Mouse (Mus musculus) C2C12 (cell line): Measurements from ENCODE around the gene Kmt5c. TPM values are rescaled to one million over a fixed set of nuclear protein-coding genes. Genes with fewer than 3 reads are reported as not detected.

Source experiments
- H3K27me3 ChIP-seq: one replicate; pipeline ENCODE4 v1.6.1; 2011; ENCODE audit not compliant: control insufficient read depth, insufficient read depth, insufficient read length
- H3K36me3 ChIP-seq: one replicate; pipeline ENCODE4 v1.6.1; 2011; ENCODE audit not compliant: control insufficient read depth, insufficient read depth
- H3K4me3 ChIP-seq: one replicate; pipeline ENCODE4 v1.5.1; 2011; ENCODE audit warnings: mild to moderate bottlenecking, control low read depth; ENCODE audit not compliant: poor library complexity, insufficient read depth, severe bottlenecking
- H3K79me2 ChIP-seq: one replicate; pipeline ENCODE4 v1.6.1; 2011; ENCODE audit not compliant: control insufficient read depth, insufficient read depth
- H3K79me3 ChIP-seq: one replicate; pipeline ENCODE4 v1.6.1; 2011; ENCODE audit warnings: low read depth, control low read depth
- H3ac ChIP-seq: one replicate; pipeline ENCODE3; 2011; ENCODE audit warnings: low read depth; ENCODE audit not compliant: control insufficient read depth, insufficient read length
- CEBPB ChIP-seq: IDR thresholded peaks from one replicate; pipeline ENCODE4 v1.6.1; 2011; ENCODE audit warnings: low read depth, mild to moderate bottlenecking, control low read depth, moderate library complexity
- CTCF ChIP-seq: IDR thresholded peaks from one replicate; pipeline ENCODE4 v1.5.1; 2011; ENCODE audit not compliant: control insufficient read depth, insufficient read depth, insufficient read length
- FOSL1 ChIP-seq: IDR thresholded peaks from one replicate; pipeline ENCODE4 v1.8.0; 2011; ENCODE audit warnings: mild to moderate bottlenecking, low read length; ENCODE audit not compliant: poor library complexity, insufficient read depth, severe bottlenecking
- MAX ChIP-seq: IDR thresholded peaks from one replicate; pipeline ENCODE4 v1.6.1; 2011; ENCODE audit warnings: mild to moderate bottlenecking, control low read depth
- MYOD1 ChIP-seq: IDR thresholded peaks from one replicate; pipeline ENCODE4 v1.6.1; 2011; ENCODE audit warnings: low read depth; ENCODE audit not compliant: control insufficient read depth, insufficient read length
- MYOG ChIP-seq: IDR thresholded peaks from one replicate; pipeline ENCODE4 v1.6.1; 2011; ENCODE audit not compliant: control insufficient read depth, insufficient read length; ENCODE audit errors: extremely low read depth
- USF1 ChIP-seq: IDR thresholded peaks from one replicate; pipeline ENCODE4 v1.6.1; 2011; ENCODE audit warnings: low read depth, mild to moderate bottlenecking, control low read depth, moderate library complexity
- polyA plus RNA-seq: library from polyadenylated mRNA; unstranded; fragments of >200 nt; fragmentation: generic; extraction: Trizol; gene quantifications from one replicate; pipeline ENCODE4 v1.2.1, GENCODE M21; 2012; ENCODE audit warnings: missing spikeins

Kmt5c gene
- polyA plus RNA-seq, 1 experiment: 12.7 TPM

DNA sequence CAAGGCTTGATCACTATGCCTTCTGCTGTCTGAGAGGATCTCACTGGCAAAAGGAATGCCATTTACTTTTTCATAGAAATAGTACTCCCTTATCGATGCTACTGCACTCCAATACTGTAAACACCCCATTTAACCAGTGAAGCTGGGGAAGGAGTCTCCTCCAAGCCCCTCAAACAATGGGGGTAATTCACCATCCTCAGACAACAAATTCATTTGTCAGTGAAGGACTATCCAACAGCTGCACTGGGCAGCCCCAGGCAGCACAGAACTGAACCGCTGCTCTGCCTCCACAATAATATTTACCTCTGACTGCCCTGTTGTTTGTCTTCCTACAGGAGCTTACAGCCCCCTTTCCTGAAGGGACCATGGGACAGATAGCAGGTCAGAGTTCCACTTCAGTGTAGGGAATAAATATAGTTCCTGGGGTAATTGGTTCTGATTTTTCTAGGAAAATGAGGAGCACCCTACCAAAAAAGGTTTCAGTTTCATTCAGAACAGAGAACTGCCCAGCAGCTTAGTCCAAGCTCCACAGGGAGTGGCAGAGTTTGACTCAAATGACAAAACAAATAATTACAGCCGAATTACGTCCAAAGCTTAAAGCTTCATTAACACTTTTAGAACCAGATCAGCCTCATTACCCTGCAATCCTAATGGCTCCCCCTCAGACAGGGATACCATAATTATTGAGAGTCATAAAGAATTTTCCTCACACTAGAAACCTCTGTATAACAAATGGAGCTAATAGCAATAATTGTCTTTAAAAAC, 25.2 kb downstream of the Kmt5c start:
- H3K79me2 ChIP-seq: no peaks in the 10 kb centered on the region
- H3K4me3 ChIP-seq: no peak overlapping the region
- H3K27me3 ChIP-seq: peaks cover 5% of the 10 kb centered on the region
- TF ChIP-seq MAX (no peak), CEBPB (no peak), CTCF (no peak), USF1 (no peak), MYOG (no peak), FOSL1 (no peak), MYOD1 (no peak)
- H3ac ChIP-seq: no peak overlapping the region
- H3K79me3 ChIP-seq: no peaks in the 10 kb centered on the region
- H3K36me3 ChIP-seq: no peaks in the 10 kb centered on the region

GRCm38 (mm10) chr7:4771202-4771601, 31.3 kb downstream of the Kmt5c start, which contains the start of gene Fam71e2:
TSS of gene Fam71e2 (minus strand) at chr7:4771302.
- no peaks in the 10 kb centered on the region for H3K79me3 ChIP-seq
- TF ChIP-seq USF1 (no peak), CEBPB (no peak), MAX (no peak), MYOG (no peak), FOSL1 (no peak), MYOD1 (no peak), CTCF (no peak)
- H3K4me3 ChIP-seq: no peak within 1 kb of the TSS
- no peaks in the 10 kb centered on the region for H3K79me2 ChIP-seq
- H3ac ChIP-seq: no peak within 1 kb of the TSS
- H3K36me3 ChIP-seq: no peaks in the 10 kb centered on the region
- H3K27me3 ChIP-seq: peaks cover 8% of the 10 kb centered on the region

- H3K4me3 ChIP-seq: no peak overlapping the region
- H3K79me2 ChIP-seq: no peaks in the 10 kb centered on the region
- peaks cover 5% of the 10 kb centered on the region for H3K27me3 ChIP-seq
- no peak overlapping the region for H3ac ChIP-seq
- TF ChIP-seq USF1 (no peak), CTCF (no peak), MAX (no peak), MYOG (no peak), FOSL1 (no peak), MYOD1 (no peak), CEBPB (no peak)
- no peaks in the 10 kb centered on the region for H3K79me3 ChIP-seq
- H3K36me3 ChIP-seq: no peaks in the 10 kb centered on the region
Measured at GRCm38 (mm10) chr7:4776131-4776530, 36.2 kb downstream of the Kmt5c start.

- H3ac ChIP-seq: peak overlapping the region; percentile 35
- peak overlapping the region; percentile 21 for H3K4me3 ChIP-seq
- no peaks in the 10 kb centered on the region for H3K79me3 ChIP-seq
- H3K36me3 ChIP-seq: no peaks in the 10 kb centered on the region
- H3K27me3 ChIP-seq: peaks cover 5% of the 10 kb centered on the region
- TF ChIP-seq FOSL1: no peak
- TF ChIP-seq MAX: no peak
- no peak for TF ChIP-seq MYOD1
- TF ChIP-seq USF1: no peak
- TF ChIP-seq CEBPB: no peak
- TF ChIP-seq CTCF: no peak
- no peak for TF ChIP-seq MYOG
- H3K79me2 ChIP-seq: no peaks in the 10 kb centered on the region
Measured at GRCm38 (mm10) chr7:4776861-4777830, 37.2 kb downstream of the Kmt5c start.

DNA sequence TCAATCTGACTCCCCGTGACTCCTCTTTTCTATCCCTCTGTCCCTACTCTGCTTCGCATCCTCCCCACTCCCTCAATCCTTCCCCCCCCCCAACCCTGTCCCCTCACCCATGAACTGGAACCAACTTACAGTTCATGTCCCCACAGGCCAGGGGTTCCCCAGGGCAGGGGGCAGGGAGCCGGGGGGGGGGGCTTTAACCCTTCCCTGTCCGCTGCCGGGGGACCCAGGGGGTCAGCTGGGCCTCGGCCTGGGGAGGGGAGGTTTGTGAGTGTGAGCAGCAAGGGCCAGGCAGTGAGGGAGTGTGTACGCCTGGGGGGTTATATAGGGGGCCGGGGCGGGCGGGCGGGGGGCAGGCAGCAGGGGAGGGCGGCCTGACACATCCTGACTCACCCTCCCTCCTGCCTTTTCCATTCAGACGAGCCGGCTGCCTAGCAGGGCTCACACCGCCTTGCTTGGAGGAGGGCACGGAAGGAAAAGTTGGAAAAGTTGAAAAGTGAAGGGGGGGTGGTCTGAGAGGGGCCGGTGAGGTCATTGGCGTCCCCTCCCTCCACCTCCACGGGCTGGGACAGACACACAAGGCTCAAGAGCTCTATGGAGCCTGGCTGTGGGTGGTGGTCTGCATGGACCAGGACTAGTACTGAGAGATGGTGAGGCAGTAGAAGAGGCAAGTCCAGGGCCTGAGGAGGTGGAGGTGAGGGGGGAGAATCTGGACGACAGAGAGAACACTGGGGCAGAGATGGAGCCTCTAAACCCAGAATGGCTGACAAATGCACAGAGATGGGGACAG, 38.1 kb downstream of the Kmt5c start:
- Histone ChIP-seq H3K4me3 (no peak overlapping the region), H3K27me3 (peaks cover 5% of the 10 kb centered on the region), H3K36me3 (no peaks in the 10 kb centered on the region), H3K79me2 (no peaks in the 10 kb centered on the region), H3K79me3 (no peaks in the 10 kb centered on the region), H3ac (no peak overlapping the region)
- no peak for TF ChIP-seq FOSL1
